Mouse (Mus musculus): ENCODE measurements at regions not wholly inside any gene's neighbourhood (a gene's known extent, or its start where the extent isn't known, plus 50 kb on each side); places are given as distances from the start of the nearest gene placed in this dataset.

GRCm38 (mm10) chr17:14481746-14482145 is 202.4 kb downstream of the Smoc2 start:
- no peak for DNase-seq

GRCm38 (mm10) chr17:14478938-14479505 is 199.7 kb downstream of the Smoc2 start:
- DNase-seq = peak; percentile 21

GRCm38 (mm10) chr17:14476707-14477106 is 197.4 kb downstream of the Smoc2 start:
- no peak for DNase-seq

GRCm38 (mm10) chr17:14475778-14476647 is 196.7 kb downstream of the Smoc2 start:
- no peak for DNase-seq

- DNase-seq = no peak
Measured at GRCm38 (mm10) chr17:14475277-14475676, 196.0 kb downstream of the Smoc2 start.

GRCm38 (mm10) chr17:14468754-14469488 is 189.6 kb downstream of the Smoc2 start:
- DNase-seq = no peak

GRCm38 (mm10) chr17:14455251-14455743 is 176.0 kb downstream of the Smoc2 start:
- DNase-seq = no peak
